Mouse (Mus musculus): ENCODE data around the gene Pkm. TPM values are rescaled to one million over a fixed set of nuclear protein-coding genes. Genes with fewer than 3 reads are reported as not detected.

The Pkm gene
- polyA plus RNA-seq, 1 experiment, result 4,379 TPM

GRCm38 (mm10) chr9:59638372-59638771 is 17.8 kb upstream of the Pkm start:
- H3K27me3 ChIP-seq (ENCODE audit: control insufficient read depth, insufficient read depth, insufficient read length), result no peaks in the 10 kb centered on the region
- peaks cover 3% of the 10 kb centered on the region for H3K79me3 ChIP-seq (ENCODE audit: low read depth)
- H3ac ChIP-seq (ENCODE audit: control insufficient read depth, insufficient read length, low read depth), result no peak overlapping the region
- no peak overlapping the region for H3K4me3 ChIP-seq (ENCODE audit: insufficient read depth, poor library complexity, severe bottlenecking)
- H3K79me2 ChIP-seq (ENCODE audit: control insufficient read depth, insufficient read depth), result no peaks in the 10 kb centered on the region
- no peak for TF ChIP-seq FOSL1 (IDR thresholded peaks at IDR 0.05; ENCODE audit: insufficient read depth, low read length, poor library complexity, severe bottlenecking)
- TF ChIP-seq MYOD1 (IDR thresholded peaks at IDR 0.05; ENCODE audit: control insufficient read depth, insufficient read length, low read depth), result no peak
- no peak for TF ChIP-seq MAX (IDR thresholded peaks at IDR 0.05)
- TF ChIP-seq CEBPB (IDR thresholded peaks at IDR 0.05; ENCODE audit: low read depth), result no peak
- TF ChIP-seq CTCF (IDR thresholded peaks at IDR 0.05; ENCODE audit: control insufficient read depth, insufficient read depth, insufficient read length), result no peak
- no peak for TF ChIP-seq USF1 (IDR thresholded peaks at IDR 0.05; ENCODE audit: low read depth)
- no peak for TF ChIP-seq MYOG (IDR thresholded peaks at IDR 0.05; ENCODE audit: control insufficient read depth, extremely low read depth, insufficient read length)
- peaks cover 43% of the 10 kb centered on the region for H3K36me3 ChIP-seq (ENCODE audit: control insufficient read depth, insufficient read depth)

- Histone ChIP-seq H3K36me3 (ENCODE audit: control insufficient read depth, insufficient read depth) (peaks cover 49% of the 10 kb centered on the region), H3K4me3 (ENCODE audit: insufficient read depth, poor library complexity, severe bottlenecking) (no peak overlapping the region), H3ac (ENCODE audit: control insufficient read depth, insufficient read length, low read depth) (no peak overlapping the region), H3K79me3 (ENCODE audit: low read depth) (peaks cover 3% of the 10 kb centered on the region), H3K27me3 (ENCODE audit: control insufficient read depth, insufficient read depth, insufficient read length) (no peaks in the 10 kb centered on the region), H3K79me2 (ENCODE audit: control insufficient read depth, insufficient read depth) (no peaks in the 10 kb centered on the region)
- TF ChIP-seq USF1 (IDR thresholded peaks at IDR 0.05; ENCODE audit: low read depth), result no peak
- no peak for TF ChIP-seq FOSL1 (IDR thresholded peaks at IDR 0.05; ENCODE audit: insufficient read depth, low read length, poor library complexity, severe bottlenecking)
- TF ChIP-seq MYOD1 (IDR thresholded peaks at IDR 0.05; ENCODE audit: control insufficient read depth, insufficient read length, low read depth), result no peak
- TF ChIP-seq MYOG (IDR thresholded peaks at IDR 0.05; ENCODE audit: control insufficient read depth, extremely low read depth, insufficient read length), result no peak
- TF ChIP-seq CEBPB (IDR thresholded peaks at IDR 0.05; ENCODE audit: low read depth), result no peak
- TF ChIP-seq MAX (IDR thresholded peaks at IDR 0.05), result no peak
Observed at GRCm38 (mm10) chr9:59639936-59640335, 16.2 kb upstream of the Pkm start.

DNA sequence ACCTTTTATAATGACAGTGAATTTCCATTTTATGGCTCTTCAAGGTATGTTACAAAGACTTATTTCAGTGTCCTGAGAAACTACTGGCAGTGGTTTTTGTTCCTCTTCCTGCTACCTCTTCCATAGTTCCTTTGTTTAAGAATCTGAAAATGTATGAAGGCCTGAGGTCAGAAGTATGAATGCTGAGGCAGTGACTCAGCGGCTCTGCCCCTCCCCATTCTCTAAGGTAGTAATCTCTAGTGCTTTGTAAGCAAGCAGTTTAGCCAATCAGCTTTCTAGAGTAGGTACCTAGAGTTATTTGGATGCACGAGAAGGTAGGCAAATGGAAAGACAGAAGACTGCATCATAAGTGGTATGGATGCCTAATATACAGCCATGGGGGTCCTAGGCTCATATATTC is 14.8 kb upstream of the Pkm start:
- Histone ChIP-seq H3K27me3 (ENCODE audit: control insufficient read depth, insufficient read depth, insufficient read length) (no peaks in the 10 kb centered on the region), H3K79me2 (ENCODE audit: control insufficient read depth, insufficient read depth) (no peaks in the 10 kb centered on the region), H3K4me3 (ENCODE audit: insufficient read depth, poor library complexity, severe bottlenecking) (no peak overlapping the region), H3ac (ENCODE audit: control insufficient read depth, insufficient read length, low read depth) (no peak overlapping the region), H3K79me3 (ENCODE audit: low read depth) (peaks cover 3% of the 10 kb centered on the region), H3K36me3 (ENCODE audit: control insufficient read depth, insufficient read depth) (peaks cover 45% of the 10 kb centered on the region)
- TF ChIP-seq CEBPB (IDR thresholded peaks at IDR 0.05; ENCODE audit: low read depth) (no peak), MYOD1 (IDR thresholded peaks at IDR 0.05; ENCODE audit: control insufficient read depth, insufficient read length, low read depth) (no peak), USF1 (IDR thresholded peaks at IDR 0.05; ENCODE audit: low read depth) (no peak)

- Histone ChIP-seq H3K27me3 (ENCODE audit: control insufficient read depth, insufficient read depth, insufficient read length) (no peaks in the 10 kb centered on the region), H3K79me3 (ENCODE audit: low read depth) (peaks cover 4% of the 10 kb centered on the region), H3ac (ENCODE audit: control insufficient read depth, insufficient read length, low read depth) (no peak overlapping the region), H3K36me3 (ENCODE audit: control insufficient read depth, insufficient read depth) (peaks cover 37% of the 10 kb centered on the region), H3K4me3 (ENCODE audit: insufficient read depth, poor library complexity, severe bottlenecking) (no peak overlapping the region), H3K79me2 (ENCODE audit: control insufficient read depth, insufficient read depth) (peaks cover 16% of the 10 kb centered on the region)
- no peak for TF ChIP-seq CTCF (IDR thresholded peaks at IDR 0.05; ENCODE audit: control insufficient read depth, insufficient read depth, insufficient read length)
- no peak for TF ChIP-seq MYOG (IDR thresholded peaks at IDR 0.05; ENCODE audit: control insufficient read depth, extremely low read depth, insufficient read length)
- TF ChIP-seq CEBPB (IDR thresholded peaks at IDR 0.05; ENCODE audit: low read depth), result no peak
- no peak for TF ChIP-seq MAX (IDR thresholded peaks at IDR 0.05)
- no peak for TF ChIP-seq FOSL1 (IDR thresholded peaks at IDR 0.05; ENCODE audit: insufficient read depth, low read length, poor library complexity, severe bottlenecking)
- no peak for TF ChIP-seq MYOD1 (IDR thresholded peaks at IDR 0.05; ENCODE audit: control insufficient read depth, insufficient read length, low read depth)
Observed at GRCm38 (mm10) chr9:59649911-59650310, 6.3 kb upstream of the Pkm start.

- H3K79me2 ChIP-seq (ENCODE audit: control insufficient read depth, insufficient read depth), result peaks cover 47% of the 10 kb centered on the region
- no peak overlapping the region for H3K4me3 ChIP-seq (ENCODE audit: insufficient read depth, poor library complexity, severe bottlenecking)
- H3K79me3 ChIP-seq (ENCODE audit: low read depth), result peaks cover 31% of the 10 kb centered on the region
- H3K27me3 ChIP-seq (ENCODE audit: control insufficient read depth, insufficient read depth, insufficient read length), result no peaks in the 10 kb centered on the region
- peaks cover 36% of the 10 kb centered on the region for H3K36me3 ChIP-seq (ENCODE audit: control insufficient read depth, insufficient read depth)
- TF ChIP-seq USF1 (IDR thresholded peaks at IDR 0.05; ENCODE audit: low read depth) (no peak), FOSL1 (IDR thresholded peaks at IDR 0.05; ENCODE audit: insufficient read depth, low read length, poor library complexity, severe bottlenecking) (peak; percentile 80), MYOD1 (IDR thresholded peaks at IDR 0.05; ENCODE audit: control insufficient read depth, insufficient read length, low read depth) (no peak), MYOG (IDR thresholded peaks at IDR 0.05; ENCODE audit: control insufficient read depth, extremely low read depth, insufficient read length) (no peak), MAX (IDR thresholded peaks at IDR 0.05) (no peak), CTCF (IDR thresholded peaks at IDR 0.05; ENCODE audit: control insufficient read depth, insufficient read depth, insufficient read length) (no peak), CEBPB (IDR thresholded peaks at IDR 0.05; ENCODE audit: low read depth) (peak; percentile 40)
- H3ac ChIP-seq (ENCODE audit: control insufficient read depth, insufficient read length, low read depth), result peak overlapping the region; percentile 34
Observed at GRCm38 (mm10) chr9:59653371-59653770, 2.8 kb upstream of the Pkm start.

DNA sequence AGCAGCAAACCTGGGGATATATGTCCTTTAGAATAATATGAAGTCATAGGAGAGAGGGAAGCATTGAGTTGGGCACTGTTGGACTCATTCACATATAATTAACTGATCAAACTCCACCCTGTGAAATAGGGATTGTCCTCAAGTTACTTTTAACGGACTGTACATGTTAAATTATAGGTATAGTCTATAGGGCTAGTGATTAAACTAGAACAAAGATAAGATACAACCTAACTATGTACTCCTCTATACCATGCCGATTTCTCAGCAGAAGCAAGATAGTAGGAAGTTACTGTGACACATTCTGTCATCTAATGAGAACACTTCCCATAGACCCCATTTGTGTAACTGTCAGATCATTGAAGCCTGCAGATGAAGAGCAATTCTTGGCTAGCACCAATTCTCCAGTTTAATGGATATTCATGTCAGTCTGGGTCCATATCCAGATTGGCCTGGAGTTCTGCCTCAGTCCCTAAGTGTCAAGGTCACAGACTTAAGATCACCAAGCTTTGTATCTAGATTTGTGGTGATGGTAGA is 1.7 kb upstream of the Pkm start:
- Histone ChIP-seq H3ac (ENCODE audit: control insufficient read depth, insufficient read length, low read depth) (no peak overlapping the region), H3K79me2 (ENCODE audit: control insufficient read depth, insufficient read depth) (peaks cover 59% of the 10 kb centered on the region), H3K4me3 (ENCODE audit: insufficient read depth, poor library complexity, severe bottlenecking) (peak overlapping the region; percentile 38), H3K27me3 (ENCODE audit: control insufficient read depth, insufficient read depth, insufficient read length) (no peaks in the 10 kb centered on the region), H3K36me3 (ENCODE audit: control insufficient read depth, insufficient read depth) (peaks cover 37% of the 10 kb centered on the region), H3K79me3 (ENCODE audit: low read depth) (peaks cover 42% of the 10 kb centered on the region)
- TF ChIP-seq MYOG (IDR thresholded peaks at IDR 0.05; ENCODE audit: control insufficient read depth, extremely low read depth, insufficient read length) (no peak), FOSL1 (IDR thresholded peaks at IDR 0.05; ENCODE audit: insufficient read depth, low read length, poor library complexity, severe bottlenecking) (no peak), CTCF (IDR thresholded peaks at IDR 0.05; ENCODE audit: control insufficient read depth, insufficient read depth, insufficient read length) (no peak), MAX (IDR thresholded peaks at IDR 0.05) (no peak), CEBPB (IDR thresholded peaks at IDR 0.05; ENCODE audit: low read depth) (no peak), USF1 (IDR thresholded peaks at IDR 0.05; ENCODE audit: low read depth) (no peak), MYOD1 (IDR thresholded peaks at IDR 0.05; ENCODE audit: control insufficient read depth, insufficient read length, low read depth) (no peak)

Data from C2C12 (cell line).